Mouse (Mus musculus) kidney, embryonic 14.5 days (tissue): ENCODE measurements around the gene Zfp947. TPM values are rescaled to one million over a fixed set of nuclear protein-coding genes. Genes with fewer than 3 reads are reported as not detected.
"Not testable (repeated sequence)": the region's sequence is repeated elsewhere in the genome, so short reads cannot be mapped to it uniquely, and the experiment has no call there.

ENCODE experiments used
- ATAC-seq: fragments of 200-750 bp; cut with Nextera tagmentation; 2 replicates; pipeline ENCODE4 v1.8.0; 2017; ENCODE audit warnings: moderate number of reproducible peaks, mild to moderate bottlenecking, moderate TSS enrichment, moderate library complexity; ENCODE audit not compliant: low FRiP score, low TSS enrichment
- H3K27ac ChIP-seq: fragments of 300-500 bp; sonication (generic); 2 replicates; pipeline ENCODE4 v1.5.1; 2014; ENCODE audit warnings: low read depth, mild to moderate bottlenecking, low read length, moderate library complexity, mixed read lengths
- H3K27me3 ChIP-seq: fragments of 300-500 bp; sonication (generic); 2 replicates; pipeline ENCODE4 v1.6.1; 2014; ENCODE audit warnings: mild to moderate bottlenecking, low read length; ENCODE audit not compliant: control insufficient read depth, insufficient read depth
- H3K36me3 ChIP-seq: fragments of 300-500 bp; sonication (generic); 2 replicates; pipeline ENCODE4 v1.6.1; 2014; ENCODE audit warnings: low read length, mixed read lengths; ENCODE audit not compliant: control insufficient read depth, insufficient read depth
- H3K4me1 ChIP-seq: fragments of 300-500 bp; sonication (generic); 2 replicates; pipeline ENCODE4 v1.6.1; 2014; ENCODE audit warnings: low read length, mixed read lengths; ENCODE audit not compliant: control insufficient read depth, insufficient read depth
- H3K4me2 ChIP-seq: fragments of 300-500 bp; sonication (generic); replicated peaks from 2 replicates; pipeline ENCODE4 v1.6.1; 2014; ENCODE audit warnings: low read depth, mild to moderate bottlenecking, low read length
- H3K4me3 ChIP-seq: fragments of 300-500 bp; sonication (generic); 2 replicates; pipeline ENCODE4 v1.5.1; 2014; ENCODE audit warnings: mild to moderate bottlenecking, low read length
- H3K9ac ChIP-seq: fragments of 300-500 bp; sonication (generic); 2 replicates; pipeline ENCODE4 v1.6.1; 2014; ENCODE audit warnings: low read depth, mild to moderate bottlenecking, low read length, moderate library complexity
- H3K9me3 ChIP-seq: fragments of 300-500 bp; sonication (generic); 2 replicates; pipeline ENCODE4 v1.6.1; 2016; ENCODE audit warnings: low read length; ENCODE audit not compliant: control insufficient read depth
- WGBS: fragments of 180-500 bp; shearing (Covaris S2); extraction: QIAGEN DNeasy Blood & Tissue Kit; methylation state at CpG from one replicate; pipeline ENCODE4 v1.1.7; 2014; 5-methylcytosine and 5-hydroxymethylcytosine counted together
- polyA plus RNA-seq: library from polyadenylated mRNA; unstranded; fragments of >200 nt; fragmentation: Nextera tagmentation; extraction: Ambion mirVana; gene quantifications from 2 replicates; pipeline ENCODE4 v1.2.1, GENCODE M21; 2014

The Zfp947 gene
- 3.1 and 3.3 TPM in 2 replicates for polyA plus RNA-seq

DNA sequence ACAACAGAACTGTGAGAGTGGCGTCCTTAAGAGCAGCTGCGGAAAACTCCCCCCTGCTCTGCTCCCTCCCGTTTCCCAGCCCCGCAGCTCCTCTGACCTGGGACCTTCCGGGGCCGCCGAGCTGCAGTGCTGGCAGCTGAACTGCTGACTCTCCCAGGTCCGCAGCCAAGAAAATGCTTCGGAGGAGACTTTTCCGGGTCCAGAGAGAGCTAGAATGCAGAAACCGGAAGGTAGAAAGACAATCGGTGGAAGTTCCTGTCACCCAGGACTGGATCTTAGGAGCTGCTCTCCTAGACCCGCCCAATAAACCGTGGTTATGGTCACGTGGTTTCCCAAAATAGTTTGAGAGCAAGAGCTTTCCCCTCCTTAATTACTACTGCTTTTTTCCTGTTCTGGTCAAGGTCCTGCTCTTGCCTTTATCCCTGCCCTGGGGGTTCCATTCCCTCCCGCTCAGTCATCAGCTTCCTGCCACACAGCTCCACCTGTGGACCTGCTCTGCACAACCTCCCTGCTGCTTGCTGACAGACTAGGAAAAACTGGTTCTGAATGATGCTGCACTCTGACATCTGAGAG, at the start of gene Zfp947:
TSS of gene Zfp947 (minus strand) at position 469 of the 573 bp plus-strand sequence.
- under 1% methylated on average over 16 of the region's 16 CpGs for WGBS
- peak within 1 kb of the TSS; percentile 69; the same call in 1 of the 2 replicates for H3K27ac ChIP-seq
- H3K4me2 ChIP-seq, result peak within 1 kb of the TSS; percentile 44
- not testable (repeated sequence) for H3K27me3 ChIP-seq, H3K4me1 ChIP-seq, H3K9me3 ChIP-seq, H3K36me3 ChIP-seq
- peak within 1 kb of the TSS; percentile 46 for H3K4me3 ChIP-seq
- H3K9ac ChIP-seq, result peak within 1 kb of the TSS; percentile 57; the same call in 1 of the 2 replicates
- peak; percentile 96 for ATAC-seq

- Histone ChIP-seq H3K4me3 (peak overlapping the region; percentile 46), H3K4me2 (peak overlapping the region; percentile 44), H3K27ac (peak overlapping the region; percentile 69; the same call in 1 of the 2 replicates), H3K9ac (peak overlapping the region; percentile 57; the same call in 1 of the 2 replicates)
- H3K27me3 ChIP-seq, H3K36me3 ChIP-seq, H3K4me1 ChIP-seq, H3K9me3 ChIP-seq: not testable (repeated sequence)
- WGBS, result 8% methylated on average over 3 of the region's 3 CpGs
- ATAC-seq, result peak; percentile 79
These were observed 686 bp downstream of the Zfp947 start for GRCm38 (mm10) chr17:22165304-22165703.

- ATAC-seq, H3K27ac ChIP-seq, H3K27me3 ChIP-seq, H3K4me1 ChIP-seq, H3K4me3 ChIP-seq, H3K36me3 ChIP-seq, H3K4me2 ChIP-seq, H3K9ac ChIP-seq, H3K9me3 ChIP-seq: not testable (repeated sequence)
- 68% methylated on average over 2 of the region's 4 CpGs for WGBS
These were observed 12.0 kb downstream of the Zfp947 start for GRCm38 (mm10) chr17:22153951-22154350.

DNA sequence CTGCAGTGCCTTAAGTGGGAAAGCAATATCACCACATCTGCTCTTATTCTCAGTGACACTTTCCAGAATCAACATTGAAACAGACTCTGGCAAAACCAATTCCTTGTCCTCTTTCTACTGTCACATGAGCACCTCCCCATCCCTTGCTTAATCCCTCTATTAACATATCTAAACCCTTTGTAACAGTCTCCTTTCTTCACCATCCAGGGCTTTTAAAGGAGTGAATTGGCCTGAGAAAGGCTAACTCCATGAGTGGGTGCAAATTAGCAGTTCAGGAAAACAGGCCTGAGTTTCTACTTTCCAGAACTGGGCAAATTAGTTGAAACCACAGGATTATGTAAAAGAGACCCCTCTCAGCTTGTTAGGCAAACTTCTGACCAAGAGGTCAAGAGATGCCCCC, 47.2 kb downstream of the Zfp947 start:
- Histone ChIP-seq H3K27ac (no peak overlapping the region), H3K9me3 (no peaks in the 10 kb centered on the region), H3K36me3 (no peaks in the 10 kb centered on the region), H3K9ac (no peak overlapping the region), H3K4me2 (no peak overlapping the region), H3K4me3 (no peak overlapping the region), H3K27me3 (no peaks in the 10 kb centered on the region), H3K4me1 (no peaks in the 10 kb centered on the region)
- no peak for ATAC-seq

Other genes starting within 250 kb of the Zfp947 start
- 23.4 and 23.7 TPM in 2 replicates for gene Zfp942, start 203.7 kb downstream of the Zfp947 start, polyA plus RNA-seq
- gene Zfp943, start 203.6 kb downstream of the Zfp947 start, polyA plus RNA-seq, result 17.7 TPM in 2 replicates
- gene Zfp994, start 59.4 kb upstream of the Zfp947 start, polyA plus RNA-seq, result 2.8 and 2.9 TPM in 2 replicates
- 13.0 and 15.2 TPM in 2 replicates for gene CT030661.1, start 148.6 kb upstream of the Zfp947 start, polyA plus RNA-seq
- 12.8 and 15.8 TPM in 2 replicates for gene Zfp944, start 195.2 kb upstream of the Zfp947 start, polyA plus RNA-seq
- gene Zfp758, start 195.3 kb upstream of the Zfp947 start, polyA plus RNA-seq, result 9.2 and 9.7 TPM in 2 replicates